Mouse (Mus musculus): ENCODE data around the gene B430306N03Rik. TPM values are rescaled to one million over a fixed set of nuclear protein-coding genes. Genes with fewer than 3 reads are reported as not detected.
"Not testable (repeated sequence)": the region's sequence is repeated elsewhere in the genome, so short reads cannot be mapped to it uniquely, and the experiment has no call there.

The B430306N03Rik gene
- polyA plus RNA-seq (2015; fragmentation: Nextera tagmentation; extraction: Ambion mirVana), result 0.09 TPM in 1 of 2 replicates, not detected in the other

DNA sequence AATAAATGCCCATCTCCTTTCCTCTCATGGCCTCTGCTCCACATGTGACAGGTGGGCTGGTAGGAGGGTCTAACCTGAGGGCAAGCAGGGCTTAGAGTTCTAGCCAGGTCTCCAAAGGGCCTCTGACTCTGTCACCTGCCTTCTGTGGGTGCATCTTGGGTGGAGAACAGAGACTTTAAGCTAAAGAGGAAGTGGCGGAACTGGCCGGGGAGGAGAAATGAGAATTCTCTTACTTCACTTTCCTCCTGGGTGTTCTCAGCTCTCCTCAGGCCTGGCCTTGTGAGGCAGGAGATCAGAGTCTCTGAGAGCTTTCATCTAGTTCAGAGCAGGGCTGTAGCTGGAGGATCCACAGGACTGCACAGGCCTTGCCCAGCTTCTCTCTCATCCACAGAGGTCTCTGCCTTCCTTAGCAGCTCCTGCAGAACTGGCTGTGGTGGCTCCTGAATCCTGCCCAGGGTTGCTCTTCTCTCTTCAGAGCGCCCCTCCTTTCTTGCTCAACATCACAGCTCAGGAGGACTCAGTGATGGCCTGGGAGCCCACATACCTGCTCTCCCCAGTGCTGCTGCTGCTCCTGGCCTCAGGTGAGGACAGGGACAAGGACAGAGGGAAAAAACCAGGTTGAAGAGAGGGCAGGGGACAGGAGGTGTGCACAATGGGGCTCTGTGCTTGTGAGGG lies at the start of gene B430306N03Rik:
Gene B430306N03Rik (plus strand): TSS at position 237 of the 675 bp plus-strand sequence.
- ATAC-seq (replicated peaks); H3K9ac ChIP-seq (replicated peaks); H3K9me3 ChIP-seq; H3K4me2 ChIP-seq (replicated peaks); H3K27ac ChIP-seq (replicated peaks); H3K4me1 ChIP-seq; H3K27me3 ChIP-seq; H3K36me3 ChIP-seq; H3K4me3 ChIP-seq: not testable (repeated sequence)
- 86% methylated on average over 3 of the region's 3 CpGs for WGBS

DNA sequence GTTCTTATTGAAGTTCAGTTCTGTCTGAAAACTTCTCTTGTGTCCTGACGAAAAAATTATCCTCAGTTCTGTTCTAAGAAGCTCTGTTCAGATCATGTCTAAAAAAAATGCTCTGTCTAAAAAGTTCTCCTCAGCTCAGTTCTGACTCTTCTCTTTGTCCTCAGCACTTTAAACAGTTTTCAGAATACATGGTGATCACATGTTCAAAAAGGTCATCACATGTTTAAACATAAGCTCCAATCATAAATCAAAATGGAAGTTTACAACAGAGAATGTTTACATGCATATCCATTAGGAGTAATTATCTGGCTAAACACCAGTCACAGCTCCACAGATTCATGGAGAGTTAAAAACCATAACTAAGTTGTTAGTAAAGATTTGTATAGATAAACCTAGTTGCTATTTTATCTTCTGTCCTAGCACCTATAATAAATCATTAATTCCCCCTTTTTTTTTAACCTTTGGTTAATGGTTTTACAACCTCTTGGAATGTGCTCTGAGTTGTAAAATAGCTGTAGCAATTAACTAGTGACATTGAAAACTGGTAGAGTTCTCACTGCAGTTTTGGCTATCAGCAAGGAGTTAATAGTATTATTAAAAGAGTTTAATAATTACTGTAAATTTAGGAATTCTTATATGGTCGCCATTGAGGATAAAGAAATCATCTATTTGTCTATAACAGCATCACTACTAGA lies 49.2 kb upstream of the B430306N03Rik start:
- H3K4me1 ChIP-seq, result no peaks in the 10 kb centered on the region
- H3K27me3 ChIP-seq, result no peaks in the 10 kb centered on the region
- no peaks in the 10 kb centered on the region for H3K9me3 ChIP-seq

GRCm38 (mm10) chr17:48267591-48267990 lies 48.4 kb upstream of the B430306N03Rik start:
- H3K9me3 ChIP-seq, result no peaks in the 10 kb centered on the region
- no peak overlapping the region for H3K27ac ChIP-seq (replicated peaks)
- no peaks in the 10 kb centered on the region for H3K4me1 ChIP-seq
- H3K36me3 ChIP-seq, result no peaks in the 10 kb centered on the region
- no peak overlapping the region for H3K4me3 ChIP-seq
- WGBS, result 84% methylated on average over 1 of the region's 1 CpGs
- H3K9ac ChIP-seq (replicated peaks), result no peak overlapping the region
- H3K27me3 ChIP-seq, result no peaks in the 10 kb centered on the region
- no peak for ATAC-seq (replicated peaks)
- H3K4me2 ChIP-seq (replicated peaks), result no peak overlapping the region

More for the DNA sequence above, 49.2 kb upstream of the B430306N03Rik start:
- 35% methylated on average over 2 of the region's 2 CpGs for WGBS
- H3K27ac ChIP-seq (replicated peaks), result no peak overlapping the region
- H3K36me3 ChIP-seq, result no peaks in the 10 kb centered on the region
- H3K9ac ChIP-seq (replicated peaks), result no peak overlapping the region
- H3K4me2 ChIP-seq (replicated peaks), result no peak overlapping the region
- no peak overlapping the region for H3K4me3 ChIP-seq
- no peak for ATAC-seq (replicated peaks)

GRCm38 (mm10) chr17:48268276-48268675 lies 47.7 kb upstream of the B430306N03Rik start:
- Histone ChIP-seq H3K4me2 (replicated peaks) (no peak overlapping the region), H3K27ac (replicated peaks) (no peak overlapping the region), H3K36me3 (no peaks in the 10 kb centered on the region), H3K27me3 (no peaks in the 10 kb centered on the region), H3K9me3 (no peaks in the 10 kb centered on the region), H3K9ac (replicated peaks) (no peak overlapping the region), H3K4me1 (no peaks in the 10 kb centered on the region), H3K4me3 (no peak overlapping the region)
- no peak for ATAC-seq (replicated peaks)

DNA sequence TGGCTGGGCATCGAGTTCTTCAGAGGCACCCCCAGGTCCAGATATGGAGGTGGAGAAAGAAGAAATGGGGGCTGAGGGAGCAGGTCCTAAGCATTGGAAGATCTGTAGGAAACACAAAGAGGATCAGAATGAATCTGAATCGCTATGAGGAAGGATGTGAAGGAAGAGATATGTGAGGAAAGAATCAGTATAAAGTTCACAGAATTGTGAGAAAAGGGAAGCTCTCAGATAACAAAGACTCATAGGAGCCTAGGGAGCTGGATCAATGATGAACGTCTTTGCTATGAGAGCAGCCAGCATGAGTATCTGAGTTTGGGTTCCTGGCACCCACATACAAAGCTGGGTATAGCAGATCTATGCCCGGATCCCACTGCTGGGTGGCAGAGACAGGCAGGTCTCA lies 46.1 kb upstream of the B430306N03Rik start:
- H3K4me1 ChIP-seq, result no peaks in the 10 kb centered on the region
- no peaks in the 10 kb centered on the region for H3K27me3 ChIP-seq
- WGBS, result 83% methylated on average over 4 of the region's 4 CpGs
- no peak overlapping the region for H3K27ac ChIP-seq (replicated peaks)
- no peaks in the 10 kb centered on the region for H3K9me3 ChIP-seq
- ATAC-seq (replicated peaks), result no peak
- no peak overlapping the region for H3K4me3 ChIP-seq
- no peak overlapping the region for H3K9ac ChIP-seq (replicated peaks)
- no peak overlapping the region for H3K4me2 ChIP-seq (replicated peaks)
- H3K36me3 ChIP-seq, result no peaks in the 10 kb centered on the region

DNA sequence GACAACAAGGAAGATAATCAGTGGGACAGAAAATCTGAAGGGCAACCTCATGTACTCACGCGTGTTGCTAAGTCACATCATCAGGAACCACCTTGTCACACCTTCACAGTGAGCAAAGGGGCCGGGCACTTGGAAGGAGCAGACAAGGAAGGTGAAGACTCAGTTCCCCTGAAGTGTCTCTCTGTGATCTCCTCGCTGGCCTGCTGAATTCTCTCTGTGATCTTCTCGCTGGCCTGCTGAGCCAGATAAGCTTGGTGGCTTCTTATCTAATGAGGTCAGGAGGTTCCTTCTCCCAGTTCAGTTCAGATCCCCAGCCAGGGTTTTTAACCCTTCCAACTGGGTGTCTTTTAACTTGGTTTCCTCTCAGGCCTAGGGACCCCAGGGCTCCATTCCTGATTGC lies 43.8 kb upstream of the B430306N03Rik start:
- Histone ChIP-seq H3K4me3 (no peak overlapping the region), H3K36me3 (no peaks in the 10 kb centered on the region), H3K9ac (replicated peaks) (no peak overlapping the region), H3K4me2 (replicated peaks) (no peak overlapping the region), H3K9me3 (no peaks in the 10 kb centered on the region), H3K27me3 (no peaks in the 10 kb centered on the region), H3K4me1 (no peaks in the 10 kb centered on the region), H3K27ac (replicated peaks) (no peak overlapping the region)
- 77% methylated on average over 5 of the region's 5 CpGs for WGBS
- no peak for ATAC-seq (replicated peaks)

DNA sequence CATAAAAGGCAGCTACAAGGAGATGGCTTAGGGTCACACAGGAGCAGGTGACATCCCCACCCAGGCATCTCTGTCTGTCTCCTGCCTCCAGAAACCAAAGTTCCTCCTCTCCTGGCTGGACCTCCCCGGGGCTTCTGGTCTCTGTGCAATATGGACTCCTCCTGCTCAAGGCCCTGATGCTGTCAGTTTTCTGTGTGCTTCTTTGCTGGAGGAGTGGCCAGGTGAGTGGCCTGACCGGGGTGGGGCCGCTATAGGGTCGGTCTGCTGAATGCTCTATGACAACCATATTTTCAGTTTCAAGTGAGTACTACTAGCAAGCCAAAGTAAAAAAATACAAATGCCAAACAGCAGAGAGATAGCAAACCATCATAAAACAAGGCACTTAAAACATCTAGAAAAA lies 43.3 kb upstream of the B430306N03Rik start:
- 86% methylated on average over 4 of the region's 4 CpGs for WGBS
- ATAC-seq (replicated peaks), result no peak
- no peak overlapping the region for H3K9ac ChIP-seq (replicated peaks)
- H3K4me2 ChIP-seq (replicated peaks), result no peak overlapping the region
- no peak overlapping the region for H3K4me3 ChIP-seq
- no peaks in the 10 kb centered on the region for H3K27me3 ChIP-seq
- H3K27ac ChIP-seq (replicated peaks), result no peak overlapping the region
- no peaks in the 10 kb centered on the region for H3K36me3 ChIP-seq
- no peaks in the 10 kb centered on the region for H3K4me1 ChIP-seq
- no peaks in the 10 kb centered on the region for H3K9me3 ChIP-seq

- Histone ChIP-seq H3K4me1 (no peaks in the 10 kb centered on the region), H3K9ac (replicated peaks) (no peak overlapping the region), H3K36me3 (no peaks in the 10 kb centered on the region), H3K4me2 (replicated peaks) (no peak overlapping the region), H3K9me3 (no peaks in the 10 kb centered on the region), H3K27me3 (no peaks in the 10 kb centered on the region), H3K4me3 (no peak overlapping the region), H3K27ac (replicated peaks) (no peak overlapping the region)
- WGBS, result 76% methylated on average over 4 of the region's 4 CpGs
- no peak for ATAC-seq (replicated peaks)
Observed at GRCm38 (mm10) chr17:48274098-48274497, 41.8 kb upstream of the B430306N03Rik start.

DNA sequence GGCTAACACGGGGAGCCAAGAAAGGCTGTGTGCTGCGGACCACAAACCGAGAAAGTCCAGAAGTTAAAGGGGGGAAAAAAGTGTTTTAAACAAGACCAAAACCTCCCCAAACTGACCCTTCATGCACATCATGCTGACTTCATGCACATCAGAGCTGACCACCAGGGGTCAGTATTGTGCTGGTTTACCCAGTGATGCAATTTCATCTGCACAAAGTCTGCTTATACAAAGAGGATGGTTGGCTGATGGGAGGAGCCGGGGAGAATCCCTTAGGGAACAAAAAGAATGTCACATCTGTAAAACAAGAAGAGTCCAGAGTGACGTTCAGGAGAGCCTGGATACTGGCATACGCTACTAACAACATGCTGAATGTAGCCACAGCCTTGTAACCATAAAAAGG lies 41.1 kb upstream of the B430306N03Rik start:
- Histone ChIP-seq H3K9me3 (no peaks in the 10 kb centered on the region), H3K36me3 (no peaks in the 10 kb centered on the region), H3K4me1 (no peaks in the 10 kb centered on the region), H3K4me2 (replicated peaks) (no peak overlapping the region), H3K4me3 (no peak overlapping the region), H3K9ac (replicated peaks) (no peak overlapping the region), H3K27ac (replicated peaks) (no peak overlapping the region), H3K27me3 (no peaks in the 10 kb centered on the region)
- WGBS, result 30% methylated on average over 6 of the region's 6 CpGs
- no peak for ATAC-seq (replicated peaks)

GRCm38 (mm10) chr17:48275736-48276135 lies 40.2 kb upstream of the B430306N03Rik start:
- Histone ChIP-seq H3K27ac (replicated peaks) (no peak overlapping the region), H3K4me2 (replicated peaks) (no peak overlapping the region), H3K4me3 (no peak overlapping the region), H3K27me3 (no peaks in the 10 kb centered on the region), H3K4me1 (no peaks in the 10 kb centered on the region), H3K9ac (replicated peaks) (no peak overlapping the region), H3K9me3 (no peaks in the 10 kb centered on the region), H3K36me3 (no peaks in the 10 kb centered on the region)
- ATAC-seq (replicated peaks), result no peak
- 52% methylated on average over 7 of the region's 7 CpGs for WGBS

- no peak overlapping the region for H3K9ac ChIP-seq (replicated peaks)
- H3K4me3 ChIP-seq, result no peak overlapping the region
- no peaks in the 10 kb centered on the region for H3K9me3 ChIP-seq
- H3K27ac ChIP-seq (replicated peaks), result no peak overlapping the region
- H3K36me3 ChIP-seq, result no peaks in the 10 kb centered on the region
- no peak for ATAC-seq (replicated peaks)
- H3K4me2 ChIP-seq (replicated peaks), result no peak overlapping the region
- peaks cover 15% of the 10 kb centered on the region for H3K4me1 ChIP-seq
- H3K27me3 ChIP-seq, result no peaks in the 10 kb centered on the region
Observed at GRCm38 (mm10) chr17:48278381-48278780, 37.6 kb upstream of the B430306N03Rik start.

DNA sequence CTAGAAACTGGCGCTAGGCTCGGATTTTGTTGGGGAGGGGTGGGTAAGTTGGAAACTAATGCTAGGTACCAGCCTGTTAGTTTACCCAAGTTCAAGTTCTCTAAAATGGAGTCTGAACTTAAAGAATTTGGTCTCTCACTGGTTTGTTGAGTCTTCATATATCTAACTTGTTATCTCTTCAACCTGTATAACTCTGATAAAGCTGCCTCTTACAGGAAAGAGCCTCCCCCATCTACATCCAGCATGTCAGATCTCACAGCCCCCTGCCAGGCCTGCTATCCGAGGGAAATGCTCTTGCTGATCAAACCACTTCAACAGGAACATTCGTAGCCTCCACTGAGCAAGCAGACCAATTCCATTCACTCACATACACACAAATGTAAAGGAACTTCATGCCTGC lies 36.9 kb upstream of the B430306N03Rik start:
- no peaks in the 10 kb centered on the region for H3K9me3 ChIP-seq
- no peak for ATAC-seq (replicated peaks)
- no peak overlapping the region for H3K27ac ChIP-seq (replicated peaks)
- H3K4me1 ChIP-seq, result peaks cover 15% of the 10 kb centered on the region
- no peaks in the 10 kb centered on the region for H3K27me3 ChIP-seq
- no peaks in the 10 kb centered on the region for H3K36me3 ChIP-seq
- 89% methylated on average over 4 of the region's 4 CpGs for WGBS
- H3K9ac ChIP-seq (replicated peaks), result no peak overlapping the region
- no peak overlapping the region for H3K4me3 ChIP-seq
- H3K4me2 ChIP-seq (replicated peaks), result no peak overlapping the region
